Mouse (Mus musculus): ENCODE measurements around the gene Gm21969.

DNA sequence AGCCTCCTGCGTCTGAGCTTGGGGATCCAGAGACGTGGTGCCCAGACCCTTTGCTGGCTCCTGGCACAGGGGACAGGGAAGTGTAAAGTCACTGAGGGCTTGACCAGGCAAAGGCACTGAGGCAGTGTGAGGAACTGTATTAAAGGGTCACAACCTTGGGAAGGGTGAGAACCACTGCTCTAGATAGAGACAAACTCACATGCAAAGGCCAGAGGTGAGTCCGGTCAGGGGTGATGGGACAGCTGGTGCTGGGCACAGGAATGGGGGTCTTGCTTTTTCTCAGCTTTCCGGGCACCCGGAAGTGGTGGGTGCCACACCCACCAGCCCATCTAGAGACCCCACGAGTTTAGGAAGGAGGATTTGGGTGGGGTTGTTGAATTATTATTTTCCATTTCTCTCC lies 9.6 kb upstream of the Gm21969 start:
- TF ChIP-seq TAL1 (conservative IDR thresholded peaks at IDR 0.05; ENCODE audit: low read depth, low read length) (no peak), CTCF (IDR thresholded peaks at IDR 0.05; ENCODE audit: low read depth, low read length) (no peak), POLR2AphosphoS5 (IDR thresholded peaks at IDR 0.05; ENCODE audit: insufficient replicate concordance, low read depth, low read length) (no peak)

All from G1E (cell line).